10 mouse cellular contexts compared by ENCODE assay signal in genomic region chr7:99580247-99580646, GRCm38 (mm10). TPM values are rescaled to one million over a fixed set of nuclear protein-coding genes. Genes with fewer than 3 reads are reported as not detected.
DNase-seq lines count a peak whose midpoint lies in the region; ATAC-seq and TF ChIP-seq lines count a peak whose summit lies in the region.
"Had no signal": no experiment of that assay in that cellular context is flagged by ENCODE, and none has a peak within 500 bp of the region (broad histone marks: within the 10 kb centered on the region; RNA-seq: fewer than 3 reads in every experiment).

No protein-coding gene starts in this region.

- TF ChIP-seq CTCF in cortical plate, adult 2 months (IDR thresholded peaks at IDR 0.05; ENCODE audit: extremely low read depth, insufficient read depth, low read length): no peak
- no peak for TF ChIP-seq CTCF in liver, postnatal 0 days (IDR thresholded peaks at IDR 0.05; ENCODE audit: low read depth)
- no peak for TF ChIP-seq CTCF in gastrocnemius, adult 2 months (IDR thresholded peaks at IDR 0.05)

- no peaks in the 10 kb centered on the region for H3K27me3 ChIP-seq in kidney, embryonic 16.5 days (ENCODE audit: insufficient read depth, low read length)
- H3K27me3 ChIP-seq in forebrain, embryonic 13.5 days: no peaks in the 10 kb centered on the region
- no peaks in the 10 kb centered on the region for H3K27me3 ChIP-seq in liver, postnatal 0 days (ENCODE audit: insufficient read depth, low read length)

- H3K4me1 ChIP-seq in kidney, embryonic 16.5 days (ENCODE audit: insufficient read depth, low read length): peaks cover 6% of the 10 kb centered on the region
- 0 out of 2 replicates have a peak, but pooled peaks cover 4% of the 10 kb centered on the region for H3K4me1 ChIP-seq in cortical plate, adult 2 months (ENCODE audit: control insufficient read depth, insufficient read depth, low read length)
- peaks cover 21% of the 10 kb centered on the region for H3K4me1 ChIP-seq in forebrain, embryonic 13.5 days
- H3K4me1 ChIP-seq in liver, postnatal 0 days (ENCODE audit: insufficient read depth): no peaks in the 10 kb centered on the region; the same call in 1 of the 2 replicates

- TF ChIP-seq EP300 in liver, postnatal 0 days (IDR thresholded peaks at IDR 0.05; ENCODE audit: low read depth): 0 out of 2 replicates have a peak, but pooled peaks have one; percentile 14

- peaks cover 4% of the 10 kb centered on the region; the same call in 1 of the 2 replicates for H3K36me3 ChIP-seq in kidney, embryonic 16.5 days (ENCODE audit: insufficient read depth, low read length)
- H3K36me3 ChIP-seq in forebrain, embryonic 13.5 days (ENCODE audit: poor library complexity, severe bottlenecking): peaks cover 5% of the 10 kb centered on the region; the same call in 1 of the 2 replicates
- H3K36me3 ChIP-seq in liver, postnatal 0 days (replicated peaks; ENCODE audit: insufficient read depth, low read length): peaks cover 5% of the 10 kb centered on the region; the same call in 1 of the 2 replicates

- no peak for TF ChIP-seq POLR2A in cortical plate, adult 2 months (IDR thresholded peaks at IDR 0.05; ENCODE audit: extremely low read depth, insufficient read depth, low read length)

- H3K4me3 ChIP-seq in kidney, embryonic 16.5 days (ENCODE audit: low read length): no peak overlapping the region
- peak overlapping the region; percentile 24 for H3K4me3 ChIP-seq in cortical plate, adult 2 months (ENCODE audit: insufficient read depth, low read length)
- H3K4me3 ChIP-seq in forebrain, embryonic 13.5 days: 0 out of 2 replicates have a peak overlapping the region, but pooled peaks have one; percentile 17
- no peak overlapping the region for H3K4me3 ChIP-seq in liver, postnatal 0 days (ENCODE audit: low read depth, low read length)
- H3K4me3 ChIP-seq in gastrocnemius, adult 2 months: no peak overlapping the region

- no peak for DNase-seq in kidney, adult 9 months
- no peak for DNase-seq in liver, postnatal 0 days
- DNase-seq in yolk sac, embryonic 10.5 days (ENCODE audit: low spot score): no peak
- DNase-seq in gastrocnemius, adult 2 months: no peak
- DNase-seq: right cerebral cortex, postnatal 14 days had no signal

- 0 out of 2 replicates have a peak, but pooled peaks have one; percentile 56 for ATAC-seq in kidney, embryonic 16.5 days (ENCODE audit: low FRiP score, low TSS enrichment)
- no peak for ATAC-seq in forebrain, embryonic 13.5 days
- ATAC-seq in liver, postnatal 0 days: 0 out of 2 replicates have a peak, but pooled peaks have one; percentile 17
- no peak for ATAC-seq in megakaryocyte-erythroid progenitor cell, adult 5-6 weeks (replicated peaks; ENCODE audit: low FRiP score, low TSS enrichment, poor library complexity, severe bottlenecking)

- WGBS in kidney, embryonic 16.5 days: 24% methylated on average over 6 of the region's 6 CpGs
- WGBS in forebrain, embryonic 13.5 days: 39% methylated on average over 6 of the region's 6 CpGs
- WGBS in liver, postnatal 0 days (ENCODE audit: insufficient replicate concordance): 42% methylated on average over 6 of the region's 6 CpGs

- H3K4me2 ChIP-seq in kidney, embryonic 16.5 days (replicated peaks; ENCODE audit: low read depth, low read length): peak overlapping the region; percentile 17; the same call in 1 of the 2 replicates
- peak overlapping the region; percentile 53 for H3K4me2 ChIP-seq in forebrain, embryonic 13.5 days
- no peak overlapping the region for H3K4me2 ChIP-seq in liver, postnatal 0 days (ENCODE audit: low read depth, low read length)

- H3K27ac ChIP-seq in kidney, embryonic 16.5 days (ENCODE audit: low read length): peak overlapping the region; percentile 45
- no peak overlapping the region for H3K27ac ChIP-seq in cortical plate, adult 2 months (ENCODE audit: insufficient read depth, low read length)
- no peak overlapping the region for H3K27ac ChIP-seq in forebrain, embryonic 13.5 days
- H3K27ac ChIP-seq in liver, postnatal 0 days (ENCODE audit: low read depth): no peak overlapping the region
- no peak overlapping the region; the same call in 1 of the 2 replicates for H3K27ac ChIP-seq in gastrocnemius, adult 2 months

- no peaks in the 10 kb centered on the region for H3K9me3 ChIP-seq in kidney, embryonic 16.5 days (ENCODE audit: low read length)
- no peaks in the 10 kb centered on the region for H3K9me3 ChIP-seq in forebrain, embryonic 13.5 days (replicated peaks)
- no peaks in the 10 kb centered on the region for H3K9me3 ChIP-seq in liver, postnatal 0 days (ENCODE audit: low read length)
- H3K9me3 ChIP-seq: heart, embryonic 10.5 days had no signal

- intact Hi-C loops in gastrocnemius, adult 2 months (cut with DNase I): no loop called here

- peak overlapping the region; percentile 29; the same call in 1 of the 2 replicates for H3K9ac ChIP-seq in kidney, embryonic 16.5 days (replicated peaks; ENCODE audit: low read length)
- peak overlapping the region; percentile 56; the same call in 1 of the 2 replicates for H3K9ac ChIP-seq in forebrain, embryonic 13.5 days
- no peak overlapping the region for H3K9ac ChIP-seq in liver, postnatal 0 days (replicated peaks)

RNA-seq across cellular contexts. Expression of gene Arrb1, which starts 45.0 kb away (rescaled TPM):
- polyA plus RNA-seq in kidney, embryonic 16.5 days (2015; fragmentation: Nextera tagmentation; extraction: Ambion mirVana): 11.2 and 11.4 TPM in 2 replicates
- polyA plus RNA-seq in cortical plate, adult 2 months (2012; rRNA removed): 130 and 141 TPM in 2 replicates
- 7.4 and 10.6 TPM in 2 replicates for polyA plus RNA-seq in forebrain, embryonic 13.5 days (2015; fragmentation: Nextera tagmentation; extraction: Ambion mirVana)
- 20.1 and 21.8 TPM in 2 replicates for polyA plus RNA-seq in liver, postnatal 0 days (2015; fragmentation: Nextera tagmentation; extraction: Ambion mirVana)
- 59.0 and 91.0 TPM in 2 replicates for total RNA-seq in megakaryocyte-erythroid progenitor cell, adult 5-6 weeks (2014; fragmentation: Nextera tagmentation)
- 70.4 and 96.2 TPM in 2 replicates for total RNA-seq in megakaryocyte-erythroid progenitor cell, adult 5-6 weeks (2017)
- 10 to 100 TPM in 1 of 2 experiments, 1 to 10 TPM in 1; 6.9 to 10.8 TPM for total RNA-seq in gastrocnemius, adult 2 months (2021)

RNA-seq across cellular contexts. Expression of gene Tpbgl, which starts 46.7 kb away (rescaled TPM):
- 0.67 and 0.72 TPM in 2 replicates for polyA plus RNA-seq in kidney, embryonic 16.5 days (2015; fragmentation: Nextera tagmentation; extraction: Ambion mirVana)
- 2.3 and 2.8 TPM in 2 replicates for polyA plus RNA-seq in cortical plate, adult 2 months (2012; rRNA removed)
- 0.22 and 0.29 TPM in 2 replicates for polyA plus RNA-seq in forebrain, embryonic 13.5 days (2015; fragmentation: Nextera tagmentation; extraction: Ambion mirVana)
- polyA plus RNA-seq in liver, postnatal 0 days (2015; fragmentation: Nextera tagmentation; extraction: Ambion mirVana): 0.55 and 0.66 TPM in 2 replicates
- total RNA-seq in megakaryocyte-erythroid progenitor cell, adult 5-6 weeks (2014; fragmentation: Nextera tagmentation): 0.35 TPM in 1 of 2 replicates, not detected in the other
- total RNA-seq in megakaryocyte-erythroid progenitor cell, adult 5-6 weeks (2017): 0.05 TPM in 1 of 2 replicates, not detected in the other
- total RNA-seq in gastrocnemius, adult 2 months (2021): 10 to 100 TPM; 47.8 to 69.3 TPM

Comparison
In these comparisons a context has a peak if more than half of its experiments do, and no peak if none do; other contexts are left out.
1. ATAC-seq: peak in kidney, embryonic 16.5 days (single experiment) and liver, postnatal 0 days (single experiment); none in forebrain, embryonic 13.5 days (single experiment) and megakaryocyte-erythroid progenitor cell, adult 5-6 weeks (single experiment).
2. H3K4me3 ChIP-seq: peak in cortical plate, adult 2 months (single experiment) and forebrain, embryonic 13.5 days (single experiment); none in kidney, embryonic 16.5 days (single experiment), liver, postnatal 0 days (single experiment) and gastrocnemius, adult 2 months (single experiment).